Mouse (Mus musculus): ENCODE measurements at regions not wholly inside any gene's neighbourhood (a gene's known extent, or its start where the extent isn't known, plus 50 kb on each side); places are given as distances from the start of the nearest gene placed in this dataset.

DNA sequence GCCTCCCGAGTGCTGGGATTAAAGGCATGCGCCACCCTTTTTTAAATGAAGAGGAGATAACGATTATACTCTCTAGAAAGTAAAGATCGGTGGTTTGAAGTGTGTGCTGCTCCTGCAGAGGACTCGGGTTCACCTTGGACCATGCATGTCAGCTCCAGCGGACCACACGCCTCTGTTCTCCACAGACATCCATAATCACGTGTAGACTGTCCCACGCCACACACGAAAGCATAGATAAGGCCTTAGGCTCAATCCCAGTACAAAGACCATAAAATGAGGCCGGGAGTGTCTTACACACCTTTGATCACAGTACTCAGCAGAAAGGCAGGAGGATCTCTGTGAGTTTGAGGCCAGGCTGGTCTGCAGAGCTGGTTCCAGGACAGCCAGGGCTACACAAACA is 53.3 kb downstream of the H2al2a start:
- no peak for TF ChIP-seq CTCF (conservative IDR thresholded peaks at IDR 0.05; ENCODE audit: insufficient read depth, insufficient read length, low read depth, low read length)
- no peak for TF ChIP-seq POLR2A (IDR thresholded peaks at IDR 0.05; ENCODE audit: low read depth, low read length)
